Mouse (Mus musculus) E14TG2a.4 (cell line): ENCODE results near the gene Jun.

Experiments used
- CTCF ChIP-seq: conservative IDR thresholded peaks from 2 replicates; pipeline ENCODE4 v1.5.1; 2014; ENCODE audit warnings: low read length
- NANOG ChIP-seq: IDR thresholded peaks from 2 replicates; pipeline ENCODE4 v1.6.1; 2014; ENCODE audit warnings: borderline replicate concordance, low read length, mixed read lengths
- POU5F1 ChIP-seq: IDR thresholded peaks from 2 replicates; pipeline ENCODE4 v1.6.1; 2014; ENCODE audit warnings: low read length, borderline replicate concordance

GRCm38 (mm10) chr4:95053041-95053790, 1.2 kb upstream of the Jun start:
- TF ChIP-seq CTCF: peak; percentile 66
- TF ChIP-seq NANOG: no peak
- TF ChIP-seq POU5F1: no peak
